Mouse (Mus musculus) heart, postnatal 10 days (tissue): Measurements from ENCODE around the gene Ints13. TPM values are rescaled to one million over a fixed set of nuclear protein-coding genes. Genes with fewer than 3 reads are reported as not detected.

Experiments
- DNase-seq, 2 experiments: peaks; one replicate each; pipeline ENCODE4 v3.0.0; 2021
- intact Hi-C: fragments of 180-260 bp; cut with DNase I; formaldehyde crosslinking; loops from one replicate; pipeline ENCODE4 v1.15.1; 2025
- total RNA-seq, 2 experiments: library from RNA; stranded (reverse); gene quantifications; 2 replicates each; pipeline ENCODE4 v1.2.3; 2021

Ints13 gene
- total RNA-seq, 2 experiments from 2014 or later: 22.7 to 27.6 TPM

GRCm38 (mm10) chr6:146501866-146502804 is 75.5 kb downstream of the Ints13 start, which contains the start of gene Itpr2:
Gene Itpr2, minus strand, starts transcription at chr6:146502223.
- intact Hi-C loops: loop anchor here (2.0 to 5.0 kb wide), 4 partner anchors 40 to 140 kb away; partner anchors contain the start of genes Fgfr1op2, Ints13, Med21 and Tm7sf3
- DNase-seq: peak; percentile 94 to 95

- intact Hi-C loops: loop anchor here (5.0 kb wide), 2 partner anchors 41 to 141 kb away; partner anchors contain the start of genes Med21 and Tm7sf3
- peak; percentile 78 for DNase-seq
Observed at GRCm38 (mm10) chr6:146501316-146501865, 76.2 kb downstream of the Ints13 start.

- intact Hi-C loops: loop anchor here (5.0 kb wide), 2 partner anchors 42 to 142 kb away; partner anchors contain the start of genes Med21 and Tm7sf3
- DNase-seq: peak; percentile 45 to 46
Observed at GRCm38 (mm10) chr6:146500771-146501170, 76.9 kb downstream of the Ints13 start.

GRCm38 (mm10) chr6:146500206-146500605 is 77.4 kb downstream of the Ints13 start:
- intact Hi-C loops: loop anchor here (5.0 kb wide), 2 partner anchors 42 to 142 kb away; partner anchors contain the start of genes Med21 and Tm7sf3

More at GRCm38 (mm10) chr6:146500206-146500605, 77.4 kb downstream of the Ints13 start:
- DNase-seq: no peak

Other genes starting within 250 kb of the Ints13 start
- gene Itpr2, start 75.6 kb downstream of the Ints13 start, total RNA-seq: 10 to 100 TPM; 31.5 to 41.9 TPM
- 10 to 100 TPM; 61.6 to 65.4 TPM for gene Fgfr1op2, start 632 bp downstream of the Ints13 start, total RNA-seq
- 10 to 100 TPM; 53.8 to 59.7 TPM for gene Med21, start 64.7 kb upstream of the Ints13 start, total RNA-seq
- gene Tm7sf3, start 65.0 kb upstream of the Ints13 start, total RNA-seq: 10 to 100 TPM; 23.4 to 27.1 TPM
- gene Stk38l, start 147.2 kb upstream of the Ints13 start, total RNA-seq: 10 to 100 TPM; 18.7 to 19.1 TPM
- 1 to 10 TPM; 1.4 to 1.5 TPM for gene Arntl2, start 218.2 kb upstream of the Ints13 start, total RNA-seq